Mouse (Mus musculus): ENCODE measurements around the gene Smurf1.

GRCm38 (mm10) chr5:145014278-145014677 is 48.6 kb upstream of the Smurf1 start:
- TF ChIP-seq CTCF (IDR thresholded peaks at IDR 0.05; ENCODE audit: borderline replicate concordance, control insufficient read depth, extremely low read depth, insufficient read depth, low read length, poor library complexity) = no peak
- no peak for TF ChIP-seq POLR2A (IDR thresholded peaks at IDR 0.05; ENCODE audit: control insufficient read depth, extremely low read depth, insufficient read depth, low read length, poor library complexity)

Data from thymus, adult 2 months (tissue).